Mouse (Mus musculus) layer of hippocampus, postnatal 25 days (tissue): ENCODE results near the gene Polr2j. TPM values are rescaled to one million over a fixed set of nuclear protein-coding genes. Genes with fewer than 3 reads are reported as not detected.
"Not testable (repeated sequence)": the region's sequence is repeated elsewhere in the genome, so short reads cannot be mapped to it uniquely, and the experiment has no call there.

Experiments used
- DNase-seq, 2 experiments: peaks; one replicate each; pipeline ENCODE4 v3.0.0; 2022; ENCODE audit warnings: mixed read lengths in 2 of 2, low spot score in 1 of 2; ENCODE audit errors: extremely low spot score in 1 of 2
- microRNA-seq, 2 experiments: library from miRNA; unstranded; fragments of <30 nt; microRNA quantifications; one replicate each; pipeline ENCODE4 v1.2.0; 2021
- total RNA-seq, 2 experiments: library from RNA; stranded (reverse); gene quantifications; 2 replicates each; pipeline ENCODE4 v1.2.3; 2021

Gene Polr2j
- total RNA-seq, 2 experiments from 2014 or later, result 72.0 to 86.0 TPM

- DNase-seq, result no peak
Observed at GRCm38 (mm10) chr5:136155399-136155798, 39.0 kb downstream of the Polr2j start.

GRCm38 (mm10) chr5:136160084-136160483 lies 43.7 kb downstream of the Polr2j start:
- not testable (repeated sequence) for DNase-seq

- DNase-seq, result no peak
Observed at GRCm38 (mm10) chr5:136163807-136164474, 47.5 kb downstream of the Polr2j start.

- DNase-seq, result no peak
Observed at GRCm38 (mm10) chr5:136165246-136165645, 48.8 kb downstream of the Polr2j start.

- DNase-seq, result no peak
Observed at GRCm38 (mm10) chr5:136167296-136167695, 50.9 kb downstream of the Polr2j start.

GRCm38 (mm10) chr5:136168071-136168470 lies 51.6 kb downstream of the Polr2j start:
- DNase-seq, result no peak

GRCm38 (mm10) chr5:136169626-136170511 lies 53.4 kb downstream of the Polr2j start:
- DNase-seq, result peak in 1 of 2 experiments; percentile 35

GRCm38 (mm10) chr5:136170512-136171362 lies 54.3 kb downstream of the Polr2j start, which contains the start of gene Orai2:
Orai2 (minus strand) TSS chr5:136170713.
- peak; percentile 72 to 76 for DNase-seq

GRCm38 (mm10) chr5:136171363-136172341 lies 55.2 kb downstream of the Polr2j start:
- no peak for DNase-seq

Small RNA genes within 50 kb of the gene (microRNA-seq; reads per million reads assigned to microRNA genes)
- 0.20 to 0.55 reads per million in 2 experiments for gene Mir7035

Other genes starting within 250 kb of the Polr2j start
- gene Hspb1, start 228.7 kb upstream of the Polr2j start, total RNA-seq, result 10 to 100 TPM in 1 of 2 experiments, 1 to 10 TPM in 1; 7.7 to 14.4 TPM
- 1,000 to 10,000 TPM; 1,286 to 1,307 TPM for gene Ywhag, start 182.0 kb upstream of the Polr2j start, total RNA-seq
- gene Ssc4d, start 142.1 kb upstream of the Polr2j start, total RNA-seq, result 1 to 10 TPM in 1 of 2 experiments, under 1 TPM in 1; 0.77 to 1.3 TPM
- gene Zp3, start 136.5 kb upstream of the Polr2j start, total RNA-seq, result not detected
- gene Dtx2, start 121.8 kb upstream of the Polr2j start, total RNA-seq, result 1 to 10 TPM; 7.8 to 8.2 TPM
- not detected for gene Upk3b, start 78.1 kb upstream of the Polr2j start, total RNA-seq
- gene Upk3bl, start 62.1 kb upstream of the Polr2j start, total RNA-seq, result not detected
- gene Rasa4, start 32.7 kb upstream of the Polr2j start, total RNA-seq, result 1 to 10 TPM; 2.5 to 3.4 TPM
- gene Lrwd1, start 19.4 kb downstream of the Polr2j start, total RNA-seq, result 10 to 100 TPM; 11.9 to 15.9 TPM
- 10 to 100 TPM; 10.1 to 12.0 TPM for gene Alkbh4, start 19.5 kb downstream of the Polr2j start, total RNA-seq
- 100 to 1,000 TPM; 136 to 151 TPM for gene Orai2, start 54.1 kb downstream of the Polr2j start, total RNA-seq
- 10 to 100 TPM; 32.8 to 42.6 TPM for gene Prkrip1, start 82.3 kb downstream of the Polr2j start, total RNA-seq
- gene Sh2b2, start 129.9 kb downstream of the Polr2j start, total RNA-seq, result 1 to 10 TPM; 5.7 to 6.4 TPM